Mouse (Mus musculus) neural tube, embryonic 12.5 days (tissue): ENCODE measurements around the gene 2210010C04Rik. TPM values are rescaled to one million over a fixed set of nuclear protein-coding genes. Genes with fewer than 3 reads are reported as not detected.

ENCODE experiments used
- ATAC-seq: fragments of 200-750 bp; cut with Nextera tagmentation; 2 replicates; pipeline ENCODE4 v1.8.0; 2017; ENCODE audit warnings: low read depth, mild to moderate bottlenecking, moderate TSS enrichment, moderate library complexity; ENCODE audit not compliant: low FRiP score
- H3K27ac ChIP-seq: fragments of 300-500 bp; sonication (generic); 2 replicates; pipeline ENCODE4 v1.5.1; 2016
- H3K27me3 ChIP-seq: fragments of 300-500 bp; sonication (generic); replicated peaks from 2 replicates; pipeline ENCODE4 v1.6.1; 2016; ENCODE audit warnings: mild to moderate bottlenecking
- H3K36me3 ChIP-seq: fragments of 300-500 bp; sonication (generic); 2 replicates; pipeline ENCODE4 v1.6.1; 2016; ENCODE audit warnings: mild to moderate bottlenecking
- H3K4me1 ChIP-seq: fragments of 300-500 bp; sonication (generic); 2 replicates; pipeline ENCODE4 v1.6.1; 2016
- H3K4me2 ChIP-seq: fragments of 300-500 bp; sonication (generic); replicated peaks from 2 replicates; pipeline ENCODE4 v1.6.1; 2016; ENCODE audit warnings: mild to moderate bottlenecking
- H3K4me3 ChIP-seq: fragments of 300-500 bp; sonication (generic); 2 replicates; pipeline ENCODE4 v1.5.1; 2016
- H3K9ac ChIP-seq: fragments of 300-500 bp; sonication (generic); 2 replicates; pipeline ENCODE4 v1.6.1; 2016; ENCODE audit warnings: mild to moderate bottlenecking
- H3K9me3 ChIP-seq: fragments of 300-500 bp; sonication (generic); 2 replicates; pipeline ENCODE4 v1.6.1; 2016; ENCODE audit warnings: mild to moderate bottlenecking
- WGBS: fragments of 180-500 bp; shearing (Covaris S2); methylation state at CpG from one replicate; pipeline ENCODE4 v1.1.7; 2016; 5-methylcytosine and 5-hydroxymethylcytosine counted together
- polyA plus RNA-seq: library from polyadenylated mRNA; unstranded; fragments of >200 nt; fragmentation: Nextera tagmentation; extraction: Ambion mirVana; gene quantifications from 2 replicates; pipeline ENCODE4 v1.2.1, GENCODE M21; 2016

Gene 2210010C04Rik
- not detected in 2 replicates for polyA plus RNA-seq

GRCm38 (mm10) chr6:41035409-41035808 lies at the start of gene 2210010C04Rik:
2210010C04Rik (minus strand) TSS chr6:41035509.
- no peaks in the 10 kb centered on the region for H3K27me3 ChIP-seq
- no peak within 1 kb of the TSS for H3K27ac ChIP-seq
- ATAC-seq: no peak
- no peak within 1 kb of the TSS for H3K9ac ChIP-seq
- no peaks in the 10 kb centered on the region for H3K9me3 ChIP-seq
- no peak within 1 kb of the TSS for H3K4me2 ChIP-seq
- H3K36me3 ChIP-seq: no peaks in the 10 kb centered on the region
- no peak within 1 kb of the TSS for H3K4me3 ChIP-seq
- H3K4me1 ChIP-seq: no peaks in the 10 kb centered on the region

GRCm38 (mm10) chr6:41080121-41080520 lies 44.8 kb upstream of the 2210010C04Rik start:
- H3K4me1 ChIP-seq: no peaks in the 10 kb centered on the region
- H3K36me3 ChIP-seq: no peaks in the 10 kb centered on the region
- H3K4me3 ChIP-seq: no peak overlapping the region
- H3K9ac ChIP-seq: no peak overlapping the region
- H3K4me2 ChIP-seq: no peak overlapping the region
- no peaks in the 10 kb centered on the region for H3K9me3 ChIP-seq
- H3K27me3 ChIP-seq: no peaks in the 10 kb centered on the region
- ATAC-seq: no peak
- no peak overlapping the region for H3K27ac ChIP-seq

DNA sequence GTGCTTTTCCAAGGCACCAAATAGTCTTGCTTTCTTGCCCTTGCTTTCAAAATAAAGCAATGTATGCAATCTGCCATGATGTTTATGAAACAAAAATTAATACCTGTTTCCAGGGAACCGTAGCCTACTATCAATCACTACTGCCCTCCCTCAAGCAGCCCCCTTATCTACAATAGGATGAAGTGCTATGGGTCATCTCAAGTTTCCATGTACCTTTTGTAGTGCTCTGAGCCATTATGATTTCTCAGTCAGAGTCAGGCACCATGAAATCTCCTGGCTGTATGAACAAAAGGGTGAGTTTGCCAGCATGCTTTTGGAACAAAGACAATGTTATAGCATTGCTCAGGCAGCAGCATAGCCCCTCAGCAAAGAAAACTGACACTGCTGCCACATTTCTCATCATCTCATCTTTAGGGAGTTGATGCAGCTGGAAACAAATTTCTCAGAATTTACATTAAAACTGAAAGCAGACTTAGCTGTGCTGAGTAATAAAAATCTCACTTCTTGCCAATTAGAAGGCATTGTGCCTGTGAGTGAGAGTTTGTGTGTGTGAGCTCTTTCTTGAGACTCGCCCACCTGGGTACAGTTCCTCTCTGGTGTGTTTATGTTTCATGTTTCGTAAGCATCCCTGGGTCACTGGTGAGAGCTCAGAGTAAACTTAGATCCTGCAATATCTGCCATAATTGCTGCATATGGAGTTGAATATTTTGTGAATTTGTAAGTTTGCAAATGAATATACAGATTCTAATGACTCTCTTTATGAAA lies 43.4 kb upstream of the 2210010C04Rik start:
- 49% methylated on average over 3 of the region's 3 CpGs for WGBS
- Histone ChIP-seq H3K4me2 (no peak overlapping the region), H3K27ac (no peak overlapping the region), H3K4me1 (no peaks in the 10 kb centered on the region), H3K27me3 (no peaks in the 10 kb centered on the region), H3K4me3 (no peak overlapping the region), H3K9me3 (no peaks in the 10 kb centered on the region), H3K9ac (no peak overlapping the region), H3K36me3 (no peaks in the 10 kb centered on the region)
- ATAC-seq: no peak

- no peaks in the 10 kb centered on the region for H3K36me3 ChIP-seq
- no peaks in the 10 kb centered on the region for H3K27me3 ChIP-seq
- no peak overlapping the region for H3K4me2 ChIP-seq
- no peak for ATAC-seq
- no peaks in the 10 kb centered on the region for H3K4me1 ChIP-seq
- 69% methylated on average over 2 of the region's 2 CpGs for WGBS
- no peak overlapping the region for H3K4me3 ChIP-seq
- H3K9ac ChIP-seq: no peak overlapping the region
- no peaks in the 10 kb centered on the region for H3K9me3 ChIP-seq
- no peak overlapping the region for H3K27ac ChIP-seq
Observed at GRCm38 (mm10) chr6:41075753-41076152, 40.4 kb upstream of the 2210010C04Rik start.

- H3K27me3 ChIP-seq: no peaks in the 10 kb centered on the region
- ATAC-seq: no peak
- 90% methylated on average over 6 of the region's 6 CpGs for WGBS
- H3K36me3 ChIP-seq: no peaks in the 10 kb centered on the region
- H3K9ac ChIP-seq: no peak overlapping the region
- no peaks in the 10 kb centered on the region for H3K9me3 ChIP-seq
- no peaks in the 10 kb centered on the region for H3K4me1 ChIP-seq
- H3K4me2 ChIP-seq: no peak overlapping the region
- no peak overlapping the region for H3K27ac ChIP-seq
- no peak overlapping the region for H3K4me3 ChIP-seq
Observed at GRCm38 (mm10) chr6:41063332-41063731, 28.0 kb upstream of the 2210010C04Rik start.

DNA sequence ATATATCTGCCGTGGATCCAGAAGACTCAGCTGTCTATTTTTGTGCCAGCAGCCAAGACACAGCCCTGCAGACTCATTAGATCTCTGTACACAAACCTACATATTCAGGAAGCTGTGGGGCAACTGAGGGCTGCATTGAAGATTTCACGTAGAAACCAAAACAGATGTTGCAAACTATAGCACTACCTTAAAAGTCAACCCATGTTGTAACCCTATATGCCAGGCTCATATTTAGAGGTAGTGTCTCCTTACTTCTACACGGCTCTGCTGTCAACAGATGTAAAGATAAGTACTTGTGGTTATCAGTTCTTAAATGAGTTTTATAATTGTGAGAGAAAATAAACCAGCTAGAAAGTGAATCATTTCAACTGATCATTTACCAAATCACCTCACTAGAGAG lies 27.4 kb upstream of the 2210010C04Rik start:
- 78% methylated on average over 3 of the region's 3 CpGs for WGBS
- H3K36me3 ChIP-seq: no peaks in the 10 kb centered on the region
- no peaks in the 10 kb centered on the region for H3K4me1 ChIP-seq

DNA sequence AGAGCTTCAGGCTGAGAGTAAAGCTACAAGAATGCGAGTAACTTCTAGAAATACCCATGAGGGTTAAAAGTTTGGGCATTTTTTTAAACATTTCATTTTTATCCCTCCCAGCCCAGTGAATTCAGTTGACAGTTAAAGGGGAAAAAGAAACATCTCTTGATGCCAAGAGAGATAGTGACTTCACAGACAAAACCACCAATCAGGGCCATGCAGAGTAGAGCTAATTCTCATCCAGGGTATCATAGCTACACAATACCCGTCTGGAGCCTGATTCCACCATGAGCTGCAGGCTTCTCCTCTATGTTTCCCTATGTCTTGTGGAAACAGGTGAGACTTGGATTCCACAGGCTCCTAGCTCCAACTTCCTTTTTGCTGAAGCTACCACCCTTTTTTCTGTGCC lies 26.8 kb upstream of the 2210010C04Rik start:
- ATAC-seq: no peak
- H3K4me3 ChIP-seq: no peak overlapping the region
- no peak overlapping the region for H3K27ac ChIP-seq
- H3K36me3 ChIP-seq: no peaks in the 10 kb centered on the region
- H3K4me1 ChIP-seq: no peaks in the 10 kb centered on the region
- H3K4me2 ChIP-seq: no peak overlapping the region
- 86% methylated on average over 2 of the region's 2 CpGs for WGBS
- no peaks in the 10 kb centered on the region for H3K9me3 ChIP-seq
- H3K27me3 ChIP-seq: no peaks in the 10 kb centered on the region
- no peak overlapping the region for H3K9ac ChIP-seq

More for the DNA sequence above, 27.4 kb upstream of the 2210010C04Rik start:
- no peak overlapping the region for H3K4me2 ChIP-seq
- no peaks in the 10 kb centered on the region for H3K9me3 ChIP-seq
- no peaks in the 10 kb centered on the region for H3K27me3 ChIP-seq
- H3K4me3 ChIP-seq: no peak overlapping the region
- H3K9ac ChIP-seq: no peak overlapping the region
- no peak for ATAC-seq
- no peak overlapping the region for H3K27ac ChIP-seq

- Histone ChIP-seq H3K36me3 (no peaks in the 10 kb centered on the region), H3K9ac (no peak overlapping the region), H3K27me3 (no peaks in the 10 kb centered on the region), H3K4me1 (no peaks in the 10 kb centered on the region), H3K27ac (no peak overlapping the region), H3K4me3 (no peak overlapping the region), H3K9me3 (no peaks in the 10 kb centered on the region), H3K4me2 (no peak overlapping the region)
- ATAC-seq: no peak
- 77% methylated on average over 5 of the region's 5 CpGs for WGBS
Observed at GRCm38 (mm10) chr6:41061085-41061484, 25.8 kb upstream of the 2210010C04Rik start.

- H3K4me2 ChIP-seq: no peak overlapping the region
- H3K4me1 ChIP-seq: no peaks in the 10 kb centered on the region
- no peak overlapping the region for H3K27ac ChIP-seq
- ATAC-seq: no peak
- 83% methylated on average over 5 of the region's 5 CpGs for WGBS
- H3K27me3 ChIP-seq: no peaks in the 10 kb centered on the region
- H3K9ac ChIP-seq: no peak overlapping the region
- H3K9me3 ChIP-seq: no peaks in the 10 kb centered on the region
- H3K4me3 ChIP-seq: no peak overlapping the region
- no peaks in the 10 kb centered on the region for H3K36me3 ChIP-seq
Observed at GRCm38 (mm10) chr6:41057653-41058052, 22.3 kb upstream of the 2210010C04Rik start.

DNA sequence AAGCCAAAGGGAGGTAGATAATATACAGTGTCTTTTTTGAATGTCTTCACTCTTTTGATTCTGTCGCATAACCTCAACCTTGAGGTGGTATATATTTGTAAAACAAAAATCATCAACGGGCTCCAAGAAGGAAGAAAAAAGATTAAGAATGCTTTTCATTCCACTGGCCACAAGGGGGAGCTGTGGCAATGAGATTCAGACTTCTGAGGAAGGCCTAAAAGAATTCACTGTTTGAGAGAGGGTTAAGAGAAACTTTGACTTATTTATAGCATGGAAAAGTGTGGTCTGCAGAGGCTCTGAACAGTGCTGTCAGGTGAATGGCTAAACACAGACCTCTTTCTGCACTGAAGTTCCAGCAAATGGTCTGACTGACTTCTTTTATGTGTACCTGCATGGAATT lies 20.3 kb upstream of the 2210010C04Rik start:
- no peak for ATAC-seq

GRCm38 (mm10) chr6:41054379-41054778 lies 19.1 kb upstream of the 2210010C04Rik start:
- Histone ChIP-seq H3K9ac (no peak overlapping the region), H3K36me3 (no peaks in the 10 kb centered on the region), H3K27me3 (no peaks in the 10 kb centered on the region), H3K4me1 (no peaks in the 10 kb centered on the region), H3K9me3 (no peaks in the 10 kb centered on the region), H3K4me3 (no peak overlapping the region), H3K27ac (no peak overlapping the region), H3K4me2 (no peak overlapping the region)
- 88% methylated on average over 2 of the region's 2 CpGs for WGBS
- no peak for ATAC-seq

More for the DNA sequence above, 20.3 kb upstream of the 2210010C04Rik start:
- Histone ChIP-seq H3K4me3 (no peak overlapping the region), H3K4me2 (no peak overlapping the region), H3K4me1 (no peaks in the 10 kb centered on the region), H3K9me3 (no peaks in the 10 kb centered on the region), H3K27me3 (no peaks in the 10 kb centered on the region), H3K36me3 (no peaks in the 10 kb centered on the region), H3K9ac (no peak overlapping the region), H3K27ac (no peak overlapping the region)
- 33% methylated on average over 2 of the region's 2 CpGs for WGBS

DNA sequence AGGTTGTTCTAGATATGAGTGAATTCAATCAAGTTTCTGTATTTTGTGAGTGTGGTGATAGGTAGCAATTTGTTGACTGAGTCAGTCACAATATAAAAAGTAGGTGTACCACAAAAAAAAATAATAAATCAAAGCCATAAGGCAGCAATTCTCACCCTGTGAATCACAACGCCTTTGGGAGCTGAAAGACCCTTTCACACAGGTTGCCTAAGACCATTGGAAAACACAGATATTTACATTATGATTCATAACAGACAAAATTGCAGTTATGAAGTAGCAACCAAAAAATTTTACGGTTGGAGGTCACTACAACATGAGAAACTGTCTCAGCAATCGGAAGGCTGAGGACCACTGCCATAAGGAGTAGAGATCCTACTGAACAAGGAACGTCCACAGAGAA lies 16.5 kb upstream of the 2210010C04Rik start:
- Histone ChIP-seq H3K4me2 (no peak overlapping the region), H3K27me3 (no peaks in the 10 kb centered on the region), H3K9ac (no peak overlapping the region), H3K27ac (no peak overlapping the region), H3K36me3 (no peaks in the 10 kb centered on the region), H3K4me3 (no peak overlapping the region), H3K4me1 (no peaks in the 10 kb centered on the region), H3K9me3 (no peaks in the 10 kb centered on the region)
- WGBS: 83% methylated on average over 4 of the region's 4 CpGs
- ATAC-seq: no peak

DNA sequence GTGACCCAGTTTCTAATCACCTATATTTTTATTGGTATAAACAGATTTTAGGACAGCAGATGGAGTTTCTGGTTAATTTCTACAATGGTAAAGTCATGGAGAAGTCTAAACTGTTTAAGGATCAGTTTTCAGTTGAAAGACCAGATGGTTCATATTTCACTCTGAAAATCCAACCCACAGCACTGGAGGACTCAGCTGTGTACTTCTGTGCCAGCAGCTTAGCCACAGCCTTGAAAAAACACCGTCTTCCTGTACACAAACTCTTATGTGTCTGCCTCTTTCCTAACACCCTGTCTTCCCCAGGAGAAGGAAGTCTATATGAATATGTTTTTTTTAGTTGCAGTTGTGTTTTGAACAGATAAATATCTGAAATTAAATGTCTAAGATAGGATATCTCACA lies 13.3 kb upstream of the 2210010C04Rik start:
- Histone ChIP-seq H3K36me3 (no peaks in the 10 kb centered on the region), H3K9ac (no peak overlapping the region), H3K4me1 (no peaks in the 10 kb centered on the region), H3K4me3 (no peak overlapping the region), H3K9me3 (no peaks in the 10 kb centered on the region), H3K4me2 (no peak overlapping the region), H3K27me3 (no peaks in the 10 kb centered on the region), H3K27ac (no peak overlapping the region)
- 88% methylated on average over 1 of the region's 1 CpGs for WGBS
- no peak for ATAC-seq
